Mouse (Mus musculus) midbrain, embryonic 10.5 days (tissue): ENCODE measurements around the gene Mrps9. TPM values are rescaled to one million over a fixed set of nuclear protein-coding genes. Genes with fewer than 3 reads are reported as not detected.

Source experiments
- DNase-seq: peaks from one replicate; pipeline ENCODE4 v3.0.0-alpha.2; 2017; ENCODE audit warnings: low spot score
- H3K27ac ChIP-seq: fragments of 300-500 bp; sonication (generic); replicated peaks from 2 replicates; pipeline ENCODE4 v1.5.1; 2016; ENCODE audit warnings: mild to moderate bottlenecking
- H3K27me3 ChIP-seq: fragments of 300-500 bp; sonication (generic); 2 replicates; pipeline ENCODE4 v1.6.1; 2016; ENCODE audit warnings: low read depth, mild to moderate bottlenecking; ENCODE audit not compliant: poor library complexity, severe bottlenecking
- H3K36me3 ChIP-seq: fragments of 300-500 bp; sonication (generic); 2 replicates; pipeline ENCODE4 v1.6.1; 2016; ENCODE audit warnings: mild to moderate bottlenecking, moderate library complexity
- H3K4me1 ChIP-seq: fragments of 300-500 bp; sonication (generic); 2 replicates; pipeline ENCODE4 v1.6.1; 2016
- H3K4me3 ChIP-seq: fragments of 300-500 bp; sonication (generic); 2 replicates; pipeline ENCODE4 v1.5.1; 2016; ENCODE audit warnings: mild to moderate bottlenecking, moderate library complexity
- H3K9me3 ChIP-seq: fragments of 300-500 bp; sonication (generic); replicated peaks from 2 replicates; pipeline ENCODE4 v1.6.1; 2016; ENCODE audit warnings: mild to moderate bottlenecking
- WGBS: fragments of 180-500 bp; shearing (Covaris S2); methylation state at CpG from one replicate; pipeline ENCODE4 v1.1.7; 2016; 5-methylcytosine and 5-hydroxymethylcytosine counted together
- polyA plus RNA-seq: library from polyadenylated mRNA; unstranded; fragments of >200 nt; fragmentation: Nextera tagmentation; extraction: Ambion mirVana; gene quantifications from 2 replicates; pipeline ENCODE4 v1.2.1, GENCODE M21; 2016

Gene Mrps9
- polyA plus RNA-seq, 1 experiment from 2014 or later, result 58.7 TPM

GRCm38 (mm10) chr1:42917908-42918307 lies 66.9 kb downstream of the Mrps9 start:
- Histone ChIP-seq H3K27ac (no peak overlapping the region), H3K27me3 (0 out of 2 replicates have a peak, but pooled peaks cover 9% of the 10 kb centered on the region), H3K4me1 (0 out of 2 replicates have a peak, but pooled peaks cover 6% of the 10 kb centered on the region), H3K9me3 (no peaks in the 10 kb centered on the region), H3K4me3 (no peak overlapping the region), H3K36me3 (no peaks in the 10 kb centered on the region)
- WGBS, result 19% methylated on average over 4 of the region's 4 CpGs
- peak; percentile 23 for DNase-seq

- no peaks in the 10 kb centered on the region for H3K9me3 ChIP-seq
- no peaks in the 10 kb centered on the region for H3K27me3 ChIP-seq
- no peak overlapping the region for H3K27ac ChIP-seq
- no peak overlapping the region for H3K4me3 ChIP-seq
- DNase-seq, result no peak
- 42% methylated on average over 5 of the region's 5 CpGs for WGBS
- H3K4me1 ChIP-seq, result peaks cover 7% of the 10 kb centered on the region
- H3K36me3 ChIP-seq, result no peaks in the 10 kb centered on the region
Observed at GRCm38 (mm10) chr1:42923924-42924323, 72.9 kb downstream of the Mrps9 start.

GRCm38 (mm10) chr1:42933613-42934012 lies 82.6 kb downstream of the Mrps9 start:
- DNase-seq, result no peak
- H3K4me1 ChIP-seq, result no peaks in the 10 kb centered on the region
- H3K27ac ChIP-seq, result no peak overlapping the region
- H3K4me3 ChIP-seq, result no peak overlapping the region
- H3K36me3 ChIP-seq, result no peaks in the 10 kb centered on the region
- H3K27me3 ChIP-seq, result no peaks in the 10 kb centered on the region
- WGBS, result 67% methylated on average over 1 of the region's 1 CpGs
- H3K9me3 ChIP-seq, result no peaks in the 10 kb centered on the region

- no peak for DNase-seq
- no peaks in the 10 kb centered on the region for H3K36me3 ChIP-seq
- peaks cover 12% of the 10 kb centered on the region for H3K27me3 ChIP-seq
- H3K4me3 ChIP-seq, result no peak overlapping the region
- no peak overlapping the region for H3K27ac ChIP-seq
- peaks cover 22% of the 10 kb centered on the region for H3K4me1 ChIP-seq
- no peaks in the 10 kb centered on the region for H3K9me3 ChIP-seq
- WGBS, result 80% methylated on average over 4 of the region's 4 CpGs
Observed at GRCm38 (mm10) chr1:42948486-42948885, 97.5 kb downstream of the Mrps9 start.

GRCm38 (mm10) chr1:42952734-42953481 lies 101.9 kb downstream of the Mrps9 start, which contains the start of gene Gpr45:
Gene Gpr45 (plus strand): TSS chr1:42952872.
- DNase-seq, result peak; percentile 77
- WGBS, result 3% methylated on average over 65 of the region's 71 CpGs
- peaks cover 12% of the 10 kb centered on the region for H3K27me3 ChIP-seq
- no peaks in the 10 kb centered on the region for H3K9me3 ChIP-seq
- no peaks in the 10 kb centered on the region for H3K36me3 ChIP-seq
- H3K27ac ChIP-seq, result peak within 1 kb of the TSS; percentile 98
- H3K4me3 ChIP-seq, result peak within 1 kb of the TSS; percentile 87
- H3K4me1 ChIP-seq, result peaks cover 31% of the 10 kb centered on the region

GRCm38 (mm10) chr1:42953482-42953822 lies 102.4 kb downstream of the Mrps9 start:
- H3K27ac ChIP-seq, result peak overlapping the region; percentile 98
- DNase-seq, result no peak
- peak overlapping the region; percentile 87 for H3K4me3 ChIP-seq
- no peaks in the 10 kb centered on the region for H3K36me3 ChIP-seq
- H3K27me3 ChIP-seq, result peaks cover 12% of the 10 kb centered on the region
- H3K9me3 ChIP-seq, result no peaks in the 10 kb centered on the region
- peaks cover 31% of the 10 kb centered on the region for H3K4me1 ChIP-seq
- 3% methylated on average over 16 of the region's 16 CpGs for WGBS

Other genes with a start within 250 kb of the Mrps9 start
- gene Pou3f3, start 155.5 kb upstream of the Mrps9 start, polyA plus RNA-seq, result 18.2 and 22.2 TPM in 2 replicates
- 14.1 and 17.6 TPM in 2 replicates for gene Gpr45, start 101.6 kb downstream of the Mrps9 start, polyA plus RNA-seq
- gene Tgfbrap1, start 247.4 kb downstream of the Mrps9 start, polyA plus RNA-seq, result 13.5 and 14.8 TPM in 2 replicates
- gene AI597479, start 247.5 kb downstream of the Mrps9 start, polyA plus RNA-seq, result 41.3 and 43.8 TPM in 2 replicates